In the genomic region with DNA sequence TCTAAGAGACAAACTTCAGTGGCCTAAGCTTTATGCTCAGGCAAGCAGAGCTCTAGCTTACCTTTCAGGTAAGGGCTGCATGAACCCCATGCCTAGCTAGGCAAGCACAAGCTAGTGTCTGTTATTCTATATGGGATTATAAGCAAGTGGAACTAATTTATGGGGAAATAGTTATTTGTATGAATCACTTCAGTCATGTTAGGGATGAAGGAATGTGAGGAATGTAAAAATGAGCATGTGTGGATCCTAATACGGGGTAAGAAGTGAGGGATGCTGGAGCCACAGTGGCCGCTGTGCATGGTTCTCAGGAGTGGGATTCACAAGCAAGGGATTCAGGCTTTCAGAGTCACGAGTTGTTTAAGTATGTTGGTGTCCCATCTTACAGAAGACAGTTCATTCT, we compare ENCODE assay signal across 20 mouse cellular contexts.
DNase-seq lines count a peak whose midpoint lies in the region; ATAC-seq lines count a peak whose summit lies in the region.
"Had no signal": no experiment of that assay in that cellular context is flagged by ENCODE, and none has a peak within 500 bp of the region (broad histone marks: within the 10 kb centered on the region; RNA-seq: fewer than 3 reads in every experiment).

No protein-coding gene starts in this region.

- H3K36me3 ChIP-seq in kidney, embryonic 15.5 days: no peaks in the 10 kb centered on the region
- H3K36me3 ChIP-seq in midbrain, embryonic 11.5 days (ENCODE audit: control insufficient read depth, insufficient read depth, low read length): no peaks in the 10 kb centered on the region
- H3K36me3 ChIP-seq in midbrain, embryonic 16.5 days (ENCODE audit: control insufficient read depth, insufficient read depth, low read length): no peaks in the 10 kb centered on the region
- H3K36me3 ChIP-seq in embryonic facial prominence, embryonic 15.5 days: no peaks in the 10 kb centered on the region
- no peaks in the 10 kb centered on the region for H3K36me3 ChIP-seq in stomach, embryonic 16.5 days (ENCODE audit: control insufficient read depth, insufficient read depth, low read length)
- H3K36me3 ChIP-seq: hindbrain, embryonic 15.5 days; liver, embryonic 15.5 days; midbrain, embryonic 13.5 days had no signal

- ATAC-seq in kidney, embryonic 15.5 days (replicated peaks; ENCODE audit: low FRiP score): peak; percentile 43; the same call in 1 of the 2 replicates
- ATAC-seq in midbrain, embryonic 11.5 days (ENCODE audit: low FRiP score): no peak
- ATAC-seq in midbrain, embryonic 16.5 days: no peak
- no peak for ATAC-seq in embryonic facial prominence, embryonic 15.5 days (ENCODE audit: insufficient number of reproducible peaks, low FRiP score, low TSS enrichment, low read depth)
- no peak for ATAC-seq in stomach, embryonic 16.5 days (ENCODE audit: insufficient read depth, low FRiP score)
- ATAC-seq: midbrain, embryonic 13.5 days had no signal

- WGBS in kidney, embryonic 15.5 days: 66% methylated on average over 3 of the region's 3 CpGs
- 81% methylated on average over 3 of the region's 3 CpGs for WGBS in midbrain, embryonic 11.5 days
- 74% methylated on average over 3 of the region's 3 CpGs for WGBS in midbrain, embryonic 16.5 days
- WGBS in embryonic facial prominence, embryonic 15.5 days: 32% methylated on average over 3 of the region's 3 CpGs
- WGBS in stomach, embryonic 16.5 days: 57% methylated on average over 3 of the region's 3 CpGs

- no peaks in the 10 kb centered on the region for H3K9me3 ChIP-seq in kidney, embryonic 15.5 days (replicated peaks)
- H3K9me3 ChIP-seq in midbrain, embryonic 11.5 days (ENCODE audit: control insufficient read depth, low read length): no peaks in the 10 kb centered on the region
- H3K9me3 ChIP-seq in midbrain, embryonic 16.5 days (replicated peaks; ENCODE audit: control insufficient read depth, low read length, poor library complexity, severe bottlenecking): no peaks in the 10 kb centered on the region
- no peaks in the 10 kb centered on the region for H3K9me3 ChIP-seq in embryonic facial prominence, embryonic 15.5 days (replicated peaks)
- no peaks in the 10 kb centered on the region for H3K9me3 ChIP-seq in stomach, embryonic 16.5 days (replicated peaks; ENCODE audit: control insufficient read depth, low read length)
- H3K9me3 ChIP-seq: G1E; hindbrain, embryonic 15.5 days; liver, embryonic 15.5 days; midbrain, embryonic 13.5 days had no signal

- H3K4me1 ChIP-seq in kidney, embryonic 15.5 days: peaks cover 35% of the 10 kb centered on the region
- no peaks in the 10 kb centered on the region for H3K4me1 ChIP-seq in midbrain, embryonic 11.5 days (ENCODE audit: control insufficient read depth, insufficient read depth, low read length)
- H3K4me1 ChIP-seq in midbrain, embryonic 16.5 days (ENCODE audit: control insufficient read depth, insufficient read depth, low read length): no peaks in the 10 kb centered on the region
- peaks cover 35% of the 10 kb centered on the region for H3K4me1 ChIP-seq in embryonic facial prominence, embryonic 15.5 days
- H3K4me1 ChIP-seq in stomach, embryonic 16.5 days (ENCODE audit: control insufficient read depth, insufficient read depth, low read length): peaks cover 33% of the 10 kb centered on the region

- H3K9ac ChIP-seq in kidney, embryonic 15.5 days: no peak overlapping the region
- H3K9ac ChIP-seq in midbrain, embryonic 11.5 days (ENCODE audit: low read length): no peak overlapping the region
- no peak overlapping the region for H3K9ac ChIP-seq in midbrain, embryonic 16.5 days (ENCODE audit: low read depth, low read length)
- no peak overlapping the region for H3K9ac ChIP-seq in embryonic facial prominence, embryonic 15.5 days
- H3K9ac ChIP-seq in stomach, embryonic 16.5 days (ENCODE audit: low read length): no peak overlapping the region
- H3K9ac ChIP-seq: hindbrain, embryonic 15.5 days; liver, embryonic 15.5 days; midbrain, embryonic 13.5 days had no signal

- no peak overlapping the region for H3K4me3 ChIP-seq in kidney, embryonic 15.5 days (replicated peaks)
- no peak overlapping the region for H3K4me3 ChIP-seq in midbrain, embryonic 11.5 days (ENCODE audit: low read depth, low read length)
- no peak overlapping the region for H3K4me3 ChIP-seq in midbrain, embryonic 16.5 days (ENCODE audit: low read depth, low read length)
- H3K4me3 ChIP-seq in embryonic facial prominence, embryonic 15.5 days (replicated peaks): no peak overlapping the region
- no peak overlapping the region for H3K4me3 ChIP-seq in stomach, embryonic 16.5 days (replicated peaks; ENCODE audit: low read length)
- H3K4me3 ChIP-seq: hindbrain, embryonic 15.5 days; liver, embryonic 15.5 days; midbrain, embryonic 13.5 days; myocyte had no signal

- no peak overlapping the region for H3K4me2 ChIP-seq in kidney, embryonic 15.5 days
- H3K4me2 ChIP-seq in midbrain, embryonic 11.5 days: no peak overlapping the region
- H3K4me2 ChIP-seq in midbrain, embryonic 16.5 days (ENCODE audit: low read length): no peak overlapping the region
- no peak overlapping the region for H3K4me2 ChIP-seq in embryonic facial prominence, embryonic 15.5 days (replicated peaks)
- no peak overlapping the region for H3K4me2 ChIP-seq in stomach, embryonic 16.5 days (ENCODE audit: low read depth, low read length)
- H3K4me2 ChIP-seq: hindbrain, embryonic 15.5 days; liver, embryonic 15.5 days; midbrain, embryonic 13.5 days had no signal

- H3K27ac ChIP-seq in kidney, embryonic 15.5 days: peak overlapping the region; percentile 51
- no peak overlapping the region for H3K27ac ChIP-seq in midbrain, embryonic 11.5 days (ENCODE audit: low read depth, low read length)
- H3K27ac ChIP-seq in midbrain, embryonic 16.5 days (ENCODE audit: low read length): no peak overlapping the region
- peak overlapping the region; percentile 79 for H3K27ac ChIP-seq in embryonic facial prominence, embryonic 15.5 days (replicated peaks)
- H3K27ac ChIP-seq in stomach, embryonic 16.5 days (ENCODE audit: low read length): peak overlapping the region; percentile 25; the same call in 1 of the 2 replicates
- H3K27ac ChIP-seq: hindbrain, embryonic 15.5 days; liver, embryonic 15.5 days; macrophage; midbrain, embryonic 13.5 days had no signal

- DNase-seq in kidney, adult 9 months: no peak
- DNase-seq in midbrain, embryonic 11.5 days (ENCODE audit: low spot score, missing footprints): peak; percentile 12
- DNase-seq in adrenal gland, adult (ENCODE audit: inconsistent age in 2 of 2, low spot score in 1 of 2): no peak
- DNase-seq in thymus, adult 18-20 months: no peak
- DNase-seq: adrenal gland, adult 2 months; cerebellum, postnatal 10 days; gastrocnemius, postnatal 14 days; heart, postnatal 36 days; left cerebral cortex, postnatal 4 days; right cerebral cortex, postnatal 4 days had no signal

- H3K27me3 ChIP-seq in kidney, embryonic 15.5 days: no peaks in the 10 kb centered on the region
- H3K27me3 ChIP-seq in midbrain, embryonic 11.5 days (ENCODE audit: control insufficient read depth, insufficient read depth, low read length): no peaks in the 10 kb centered on the region
- H3K27me3 ChIP-seq in midbrain, embryonic 16.5 days (ENCODE audit: control insufficient read depth, insufficient read depth, low read depth, low read length): no peaks in the 10 kb centered on the region
- no peaks in the 10 kb centered on the region for H3K27me3 ChIP-seq in embryonic facial prominence, embryonic 15.5 days
- H3K27me3 ChIP-seq in stomach, embryonic 16.5 days (ENCODE audit: control insufficient read depth, insufficient read depth, low read length): no peaks in the 10 kb centered on the region
- H3K27me3 ChIP-seq: hindbrain, embryonic 15.5 days; liver, embryonic 15.5 days; midbrain, embryonic 13.5 days had no signal

Comparison
In these comparisons a context has a peak if more than half of its experiments do, and no peak if none do; other contexts are left out.
1. H3K27ac ChIP-seq: peak in kidney, embryonic 15.5 days (single experiment), embryonic facial prominence, embryonic 15.5 days (single experiment) and stomach, embryonic 16.5 days (single experiment); none in midbrain, embryonic 11.5 days (single experiment) and midbrain, embryonic 16.5 days (single experiment).